Mouse (Mus musculus) gastrocnemius, postnatal 14 days (tissue): ENCODE results near the gene Hspa4l. TPM values are rescaled to one million over a fixed set of nuclear protein-coding genes. Genes with fewer than 3 reads are reported as not detected.
"Not testable (repeated sequence)": the region's sequence is repeated elsewhere in the genome, so short reads cannot be mapped to it uniquely, and the experiment has no call there.

Experiments
- DNase-seq: peaks from one replicate; pipeline ENCODE4 v3.0.0; 2021; ENCODE audit warnings: mixed read lengths
- intact Hi-C: fragments of 180-260 bp; cut with DNase I; formaldehyde crosslinking; loops from one replicate; pipeline ENCODE4 v1.15.1; 2025; ENCODE audit warnings: low total_unique reads
- total RNA-seq, 2 experiments: library from RNA; stranded (reverse); gene quantifications; 2 replicates each; pipeline ENCODE4 v1.2.3; 2021

Hspa4l gene
- total RNA-seq, 2 experiments from 2014 or later, result 4.5 to 5.0 TPM

- DNase-seq, result no peak
- intact Hi-C loops, result no loop called here
Observed at GRCm38 (mm10) chr3:40806871-40807270, 62.6 kb downstream of the Hspa4l start.

- intact Hi-C loops, result no loop called here
Observed at GRCm38 (mm10) chr3:40808686-40809085, 64.4 kb downstream of the Hspa4l start.

GRCm38 (mm10) chr3:40809894-40810293 lies 65.6 kb downstream of the Hspa4l start:
- intact Hi-C loops, result no loop called here
- no peak for DNase-seq

More at GRCm38 (mm10) chr3:40808686-40809085, 64.4 kb downstream of the Hspa4l start:
- DNase-seq, result no peak

GRCm38 (mm10) chr3:40813275-40813674 lies 69.0 kb downstream of the Hspa4l start:
- DNase-seq, result no peak
- intact Hi-C loops, result no loop called here

- intact Hi-C loops, DNase-seq: not testable (repeated sequence)
Observed at GRCm38 (mm10) chr3:40845521-40845920, 101.2 kb downstream of the Hspa4l start.

Other genes with a start within 250 kb of the Hspa4l start
- gene Intu, start 213.2 kb upstream of the Hspa4l start, total RNA-seq, result 1 to 10 TPM in 1 of 2 experiments, under 1 TPM in 1; 0.92 to 1.4 TPM
- not detected for gene Slc25a31, start 35.6 kb upstream of the Hspa4l start, total RNA-seq
- gene Plk4, start 55.5 kb downstream of the Hspa4l start, total RNA-seq, result 1 to 10 TPM; 2.5 to 3.7 TPM
- gene Mfsd8, start 102.4 kb downstream of the Hspa4l start, total RNA-seq, result 10 to 100 TPM; 12.5 to 14.4 TPM
- gene Abhd18, start 102.5 kb downstream of the Hspa4l start, total RNA-seq, result 10 to 100 TPM; 10.4 to 12.9 TPM
- gene 1700034I23Rik, start 158.0 kb downstream of the Hspa4l start, total RNA-seq, result under 1 TPM in 1 of 2 experiments, not detected in 1; 0.16 TPM
- 10 to 100 TPM; 65.8 to 66.1 TPM for gene Larp1b, start 205.3 kb downstream of the Hspa4l start, total RNA-seq